Mouse (Mus musculus): ENCODE results near the gene Nell2. TPM values are rescaled to one million over a fixed set of nuclear protein-coding genes. Genes with fewer than 3 reads are reported as not detected.

Nell2 gene
- not detected in 2 replicates for polyA plus RNA-seq (2012)

DNA sequence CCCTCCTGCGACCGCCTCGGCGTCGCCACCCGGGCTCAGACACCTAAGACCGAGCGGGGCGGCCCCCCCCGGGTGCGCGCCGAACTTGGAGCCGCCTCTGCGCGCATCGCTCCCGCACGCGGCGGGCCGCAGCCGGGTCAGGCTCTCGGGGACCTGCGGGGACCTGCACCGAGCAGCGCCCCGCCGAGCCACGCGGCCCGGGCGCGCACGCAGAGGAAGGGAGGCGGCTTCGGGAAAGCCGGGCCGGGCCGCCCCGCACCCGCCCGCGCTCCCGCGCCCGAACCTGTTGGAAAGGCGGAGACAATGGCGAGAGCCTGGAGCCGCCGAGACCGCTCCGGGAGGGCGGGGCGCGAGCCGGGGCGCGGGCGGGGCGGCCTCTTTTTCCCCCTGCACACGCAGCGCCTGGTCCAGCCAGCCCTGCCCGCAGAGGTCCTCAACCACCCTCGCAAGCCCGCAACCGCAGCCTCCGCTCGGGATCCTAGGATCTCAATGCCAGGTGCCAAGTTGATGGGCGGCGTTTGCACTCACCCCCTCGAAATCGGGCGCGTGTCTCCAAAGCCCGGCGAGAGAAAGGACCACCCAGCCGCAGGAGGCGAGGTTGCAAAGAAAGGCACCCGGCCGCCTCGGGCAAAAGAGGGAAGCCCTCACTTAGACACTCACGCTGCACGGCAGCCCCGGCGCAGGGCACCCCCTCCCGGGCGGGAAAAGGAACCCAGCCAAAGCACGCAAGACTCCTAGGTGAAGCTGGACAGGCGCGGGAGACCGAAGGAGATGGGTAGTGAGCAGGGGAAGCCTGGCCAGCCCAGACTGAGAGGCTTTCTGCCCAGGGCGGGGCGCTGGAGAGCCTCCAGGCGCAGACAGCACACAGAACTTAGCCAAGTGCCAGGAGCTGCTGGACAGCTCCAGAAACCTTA lies at the start of gene Nell2:
TSS of gene Nell2 (minus strand) at position 612 of the 914 bp plus-strand sequence.
- no peak for TF ChIP-seq GATA1 (IDR thresholded peaks at IDR 0.05; ENCODE audit: low read length)

DNA sequence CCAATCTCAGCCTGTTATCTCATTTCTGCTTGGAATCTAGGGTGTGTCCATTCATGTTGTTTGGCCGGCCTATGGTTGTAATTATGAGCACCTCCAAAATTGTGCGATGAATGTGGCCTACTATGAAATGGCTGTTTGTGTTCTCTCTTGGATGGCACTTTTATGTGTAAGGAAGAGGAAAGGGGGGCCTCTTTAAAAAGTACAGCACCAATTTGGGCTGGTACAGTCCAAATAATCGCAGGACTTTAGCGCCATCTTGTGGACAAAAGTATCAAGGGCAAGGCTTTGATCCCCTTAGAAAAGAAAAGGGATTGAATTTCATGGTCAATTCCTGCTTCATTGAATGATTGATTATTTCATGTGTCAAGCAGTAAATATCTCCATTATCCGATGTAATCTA lies 46.3 kb upstream of the Nell2 start:
- no peak for TF ChIP-seq GATA1 (IDR thresholded peaks at IDR 0.05; ENCODE audit: low read length)

DNA sequence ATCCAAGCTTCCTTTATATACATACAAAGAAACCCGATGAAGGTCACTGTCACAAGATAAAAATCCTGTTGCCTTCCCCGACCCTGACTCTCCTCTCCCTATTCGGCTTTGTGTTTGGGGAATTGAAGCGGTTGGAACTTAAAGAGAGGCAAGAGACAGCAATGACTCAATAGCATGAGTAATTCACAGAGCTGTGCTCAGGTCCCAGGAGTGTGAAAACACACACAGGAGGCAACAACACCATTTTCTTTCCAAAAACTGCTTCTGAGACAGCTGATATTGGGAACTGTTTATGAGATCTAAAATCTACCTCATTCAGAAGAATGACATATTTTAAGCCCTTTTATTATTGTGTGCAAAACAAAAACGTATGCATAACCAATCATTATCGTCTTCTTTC lies 41.2 kb upstream of the Nell2 start:
- TF ChIP-seq GATA1 (IDR thresholded peaks at IDR 0.05; ENCODE audit: low read length), result no peak

DNA sequence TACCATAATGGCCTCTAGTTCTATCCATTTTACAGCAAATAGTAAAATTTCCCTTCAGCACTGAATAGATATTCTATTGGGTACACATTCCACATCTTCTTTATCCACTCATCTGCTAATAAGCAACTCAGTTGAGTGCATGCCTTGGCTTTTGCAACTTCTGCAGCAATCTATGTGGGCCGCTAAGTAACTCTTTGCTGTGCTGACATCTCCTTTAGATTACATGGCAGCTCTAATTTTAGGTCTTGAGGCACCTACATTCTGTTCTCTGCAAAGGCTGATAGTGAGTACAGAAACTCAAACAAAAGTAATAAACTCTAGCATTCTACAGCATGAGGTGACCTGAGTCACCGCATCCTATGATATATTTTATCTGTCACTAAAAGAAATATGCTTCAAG lies 36.8 kb upstream of the Nell2 start:
- TF ChIP-seq GATA1 (IDR thresholded peaks at IDR 0.05; ENCODE audit: low read length), result no peak

DNA sequence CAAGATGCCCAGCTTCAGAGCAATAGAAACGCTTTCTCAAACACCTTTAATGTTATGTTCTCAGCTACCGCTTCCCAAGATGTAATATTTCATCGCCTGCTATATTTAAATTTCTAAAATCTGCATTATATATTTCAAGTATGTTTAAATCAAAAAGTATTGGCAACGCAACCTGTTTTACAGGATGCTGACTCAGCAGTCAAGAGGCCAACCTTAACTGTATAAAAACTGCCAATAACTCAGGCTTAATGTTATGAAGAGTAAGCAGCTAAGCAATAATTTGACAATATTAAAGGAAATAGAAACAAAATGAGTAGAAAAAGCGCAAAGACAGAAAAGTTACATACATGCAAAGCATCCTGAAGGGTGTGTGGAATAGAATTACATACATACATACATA lies 32.9 kb upstream of the Nell2 start:
- no peak for TF ChIP-seq GATA1 (IDR thresholded peaks at IDR 0.05; ENCODE audit: low read length)

DNA sequence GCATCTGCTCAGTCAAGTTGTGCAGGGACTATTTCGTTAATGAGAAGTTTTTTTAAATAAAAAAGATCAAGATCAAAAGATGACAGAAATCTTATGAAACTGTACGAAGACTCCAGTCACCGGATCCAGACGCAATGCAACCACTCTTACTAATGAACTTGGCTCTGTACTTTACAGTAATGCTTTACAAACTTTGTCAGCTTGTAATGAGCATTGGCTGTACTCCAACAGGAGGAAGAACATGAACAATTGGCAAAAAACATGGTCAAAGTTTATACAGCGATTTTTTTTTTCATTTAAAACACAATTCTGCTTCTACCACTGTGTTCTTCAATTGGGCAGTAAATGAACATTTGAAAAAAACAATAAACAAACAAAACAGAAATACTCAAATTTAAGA lies 21.7 kb upstream of the Nell2 start:
- TF ChIP-seq GATA1 (IDR thresholded peaks at IDR 0.05; ENCODE audit: low read length), result no peak

DNA sequence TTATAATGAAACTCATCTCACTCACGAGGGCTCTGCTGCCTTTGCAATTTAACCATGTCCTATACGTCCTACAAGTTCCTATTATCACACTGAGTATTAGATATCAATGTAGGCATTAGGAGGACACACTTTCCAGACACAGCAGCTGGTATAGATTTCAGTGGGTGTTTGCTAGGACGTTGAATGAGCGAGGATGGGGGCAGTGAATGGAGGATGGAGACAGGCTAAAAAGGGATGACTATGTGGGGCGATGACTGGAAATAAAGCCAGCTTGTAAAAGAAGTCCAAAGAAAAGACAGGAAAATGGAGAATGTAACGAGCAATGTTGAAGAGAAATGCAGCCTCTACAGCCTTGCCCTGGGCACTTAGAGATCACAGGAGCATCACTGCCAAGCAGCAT lies 14.3 kb upstream of the Nell2 start:
- TF ChIP-seq GATA1 (IDR thresholded peaks at IDR 0.05; ENCODE audit: low read length), result no peak

DNA sequence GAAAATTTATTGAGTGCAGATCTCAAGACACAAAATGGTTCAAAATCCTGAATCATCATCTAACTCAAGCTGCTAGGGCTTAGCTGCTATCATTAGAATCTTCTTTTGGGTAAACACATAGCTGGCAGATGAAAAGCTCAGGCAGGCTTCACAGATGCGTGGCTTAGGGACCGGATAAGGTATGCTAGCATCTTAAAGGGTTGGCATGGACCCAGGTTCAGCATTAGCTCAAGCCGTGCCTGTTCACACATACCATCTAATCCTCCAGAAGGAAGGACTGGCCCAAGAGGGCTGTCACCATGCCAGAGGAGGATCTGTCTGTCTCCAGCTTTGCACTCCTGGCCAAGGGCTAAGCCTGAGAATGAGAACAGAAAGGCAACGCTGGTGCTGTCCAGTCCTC lies 8.4 kb upstream of the Nell2 start:
- no peak for TF ChIP-seq GATA1 (IDR thresholded peaks at IDR 0.05; ENCODE audit: low read length)

DNA sequence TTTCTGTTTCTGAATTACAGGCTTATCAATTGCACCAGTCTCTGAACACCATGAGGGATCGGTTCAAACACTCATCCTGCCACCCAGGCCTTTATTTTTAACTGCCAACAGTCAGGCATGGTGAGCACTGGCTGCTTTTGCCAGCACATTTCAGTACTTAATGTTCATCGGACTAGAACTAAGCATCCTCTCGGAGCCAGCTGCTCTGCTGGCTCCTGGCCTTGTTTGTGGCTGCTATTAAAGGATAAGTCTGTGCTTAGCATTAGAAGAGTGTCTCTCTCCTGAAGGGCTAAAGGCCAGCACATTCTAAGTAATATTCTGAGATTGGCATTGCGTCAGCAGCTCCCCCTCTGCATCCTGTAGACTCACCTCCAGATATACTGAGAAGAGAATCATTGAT lies 7.9 kb upstream of the Nell2 start:
- TF ChIP-seq GATA1 (IDR thresholded peaks at IDR 0.05; ENCODE audit: low read length), result no peak

DNA sequence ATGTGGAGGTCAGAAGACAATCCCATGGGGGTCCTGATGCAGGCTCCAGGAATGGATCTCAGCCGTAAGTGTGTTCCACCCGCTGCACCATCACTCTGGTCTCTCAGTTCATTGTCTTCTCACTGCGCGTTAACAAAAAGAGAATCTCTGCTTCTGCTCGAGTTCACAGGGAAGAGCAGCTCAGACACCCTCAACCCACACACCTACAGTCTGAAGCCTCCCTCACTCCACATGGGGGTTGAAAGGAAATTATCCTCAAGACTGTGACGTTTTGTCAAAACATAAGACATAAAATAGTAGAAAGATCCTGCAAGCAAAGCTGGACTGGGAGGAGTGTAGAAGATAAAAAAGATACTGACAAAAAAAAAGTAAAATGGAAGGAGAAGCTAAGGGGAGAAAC lies 6.3 kb upstream of the Nell2 start:
- no peak for TF ChIP-seq GATA1 (IDR thresholded peaks at IDR 0.05; ENCODE audit: low read length)

DNA sequence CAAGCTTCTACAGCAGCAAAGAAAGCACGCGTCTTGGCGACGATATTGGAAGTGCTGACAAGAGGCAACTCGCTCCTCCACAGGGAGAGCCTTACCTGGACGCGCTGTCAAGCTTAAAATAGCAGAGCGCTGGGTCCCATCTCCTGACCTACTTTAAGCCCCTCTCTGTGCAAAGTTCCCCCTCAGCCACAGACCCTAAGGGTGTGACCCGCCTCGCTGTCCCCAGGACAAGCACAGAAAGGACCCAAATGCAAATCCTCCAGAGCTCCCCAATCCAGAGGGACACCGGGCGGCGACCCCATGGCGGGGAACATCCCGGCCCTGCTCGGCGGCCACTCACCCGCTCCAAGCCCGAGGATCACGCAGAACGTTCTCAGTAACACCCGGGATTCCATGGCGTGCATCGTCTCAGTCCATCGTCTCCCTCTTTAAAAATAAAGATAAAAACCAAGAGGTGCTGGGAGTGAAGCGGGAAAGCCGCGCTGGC lies 855 bp downstream of the Nell2 start:
- no peak for TF ChIP-seq GATA1 (IDR thresholded peaks at IDR 0.05; ENCODE audit: low read length)

DNA sequence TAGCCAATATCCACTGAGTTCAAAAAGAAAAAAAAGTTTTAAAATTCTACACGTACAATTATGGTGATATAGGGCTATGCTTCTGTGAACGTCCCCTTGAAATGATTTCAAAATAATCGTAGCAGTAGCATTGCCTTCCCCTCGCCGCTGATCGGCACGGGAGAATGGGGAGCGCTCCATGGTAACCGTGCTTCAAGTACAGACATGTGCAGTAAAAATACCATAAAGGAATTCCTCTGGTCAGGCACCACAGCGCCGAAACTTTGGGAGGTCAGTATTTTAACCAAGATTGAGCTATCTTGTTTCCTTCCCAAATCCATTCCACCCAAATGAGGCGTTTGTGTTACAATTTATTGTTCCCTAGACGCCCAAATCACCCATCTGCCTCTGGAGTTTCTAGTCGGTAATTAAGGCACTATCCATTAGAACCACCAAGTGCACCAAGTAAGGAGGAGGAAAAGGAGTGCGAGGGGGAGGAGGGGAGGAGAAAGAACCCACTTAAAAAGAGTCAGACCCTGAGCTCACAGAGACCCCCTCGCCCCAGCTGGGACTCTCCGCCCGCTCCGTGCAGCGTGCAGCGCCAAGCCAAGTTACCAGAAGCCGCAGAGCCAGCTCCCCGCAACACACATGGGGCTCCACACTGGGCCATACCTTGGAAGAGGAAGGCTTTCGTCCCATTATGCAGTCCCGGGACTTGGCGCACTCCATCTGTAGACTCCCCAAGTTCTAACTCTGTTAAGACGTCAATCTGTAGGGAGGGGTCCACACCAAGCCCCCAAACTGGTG lies 1.5 kb downstream of the Nell2 start:
- no peak for TF ChIP-seq GATA1 (IDR thresholded peaks at IDR 0.05; ENCODE audit: low read length)

DNA sequence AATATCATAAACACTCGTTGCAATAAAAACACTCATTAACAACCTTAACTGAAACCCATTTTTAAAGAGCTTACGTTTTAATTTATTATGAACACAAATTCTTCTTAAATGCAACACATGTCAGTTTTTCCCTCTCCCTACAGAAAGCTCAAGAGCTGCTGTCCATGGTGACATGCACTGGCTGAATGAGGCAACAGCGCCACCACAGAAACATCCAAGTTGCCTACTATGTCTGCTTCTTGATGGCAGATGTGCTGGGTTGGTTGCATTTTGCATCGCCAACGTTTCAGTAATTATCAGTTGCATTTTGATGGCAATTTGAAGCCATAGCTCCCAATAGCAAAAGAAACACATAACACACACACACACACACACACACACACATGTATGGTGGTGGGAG lies 2.4 kb downstream of the Nell2 start:
- TF ChIP-seq GATA1 (IDR thresholded peaks at IDR 0.05; ENCODE audit: low read length), result no peak

DNA sequence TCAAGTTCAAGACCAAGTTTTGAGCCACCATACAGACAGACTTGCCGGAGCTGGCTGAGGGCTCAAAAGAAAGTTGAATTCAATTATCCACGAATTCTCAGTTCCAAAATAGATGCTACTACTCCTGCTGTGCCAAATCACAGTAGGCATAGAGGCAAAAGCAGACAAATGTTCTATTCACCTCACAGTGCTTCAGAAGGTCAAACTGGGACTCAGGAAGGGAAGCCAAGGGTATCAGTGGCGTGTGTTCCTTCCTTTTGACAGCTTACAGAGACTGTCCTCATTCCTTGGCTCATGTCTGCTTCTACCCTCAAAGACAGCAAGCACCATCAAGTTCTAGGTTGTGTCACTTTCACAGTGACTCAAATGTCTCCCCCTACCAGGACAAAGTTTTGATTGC lies 10.2 kb downstream of the Nell2 start:
- TF ChIP-seq GATA1 (IDR thresholded peaks at IDR 0.05; ENCODE audit: low read length), result no peak

DNA sequence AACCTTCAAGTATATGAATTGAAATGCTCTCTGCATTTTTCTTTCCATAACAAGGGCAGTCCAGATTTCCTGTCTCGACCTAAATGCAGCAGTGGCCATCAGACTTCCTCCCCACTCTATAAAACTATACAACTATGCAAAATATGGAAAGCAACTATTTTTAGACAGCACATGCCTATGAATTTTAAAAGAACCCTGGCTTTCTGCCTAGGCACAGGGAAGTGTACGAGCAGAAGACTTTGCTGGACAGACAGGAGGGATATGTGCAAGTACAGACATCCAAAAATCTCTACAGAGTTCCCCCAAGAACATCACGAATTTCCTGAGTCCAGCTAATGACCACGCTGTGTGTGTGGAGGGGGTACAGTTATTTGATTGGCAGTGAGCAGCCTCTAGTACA lies 32.7 kb downstream of the Nell2 start:
- TF ChIP-seq GATA1 (IDR thresholded peaks at IDR 0.05; ENCODE audit: low read length), result no peak

DNA sequence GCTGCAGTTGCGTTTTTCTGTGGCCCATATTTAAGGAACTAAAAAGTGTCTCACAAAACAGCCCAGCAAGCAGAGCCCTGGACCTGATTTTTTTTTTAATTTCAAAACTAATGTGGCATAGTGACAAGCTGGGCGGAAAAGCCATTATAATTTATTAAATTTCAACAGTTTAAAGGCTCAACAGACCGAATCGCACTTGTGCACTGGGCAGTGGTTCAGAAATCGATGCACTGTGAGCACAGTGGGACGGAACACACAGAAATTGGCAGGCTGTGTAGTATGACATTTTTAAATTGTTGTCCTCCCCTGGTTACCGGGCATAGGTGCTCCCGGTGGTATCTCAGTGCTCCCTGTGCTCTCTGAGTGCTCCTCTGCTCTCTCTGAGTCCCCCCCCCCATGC lies 33.2 kb downstream of the Nell2 start:
- TF ChIP-seq GATA1 (IDR thresholded peaks at IDR 0.05; ENCODE audit: low read length), result no peak

Measured in G1E-ER4 (cell line).